In genomic region chr19:10605293-10605900, GRCm38 (mm10) we compare ENCODE assay signal across 8 mouse cellular contexts. TPM values are rescaled to one million over a fixed set of nuclear protein-coding genes. Genes with fewer than 3 reads are reported as not detected.
DNase-seq lines count a peak whose midpoint lies in the region; ATAC-seq and TF ChIP-seq lines count a peak whose summit lies in the region.

TSS of gene Ddb1 (plus strand) at chr19:10605327.
TSS of gene Tkfc (minus strand) at chr19:10605654.

- peak; percentile 78 for TF ChIP-seq POLR2A in liver, adult 2 months (IDR thresholded peaks at IDR 0.05; ENCODE audit: extremely low read depth, insufficient read depth, low read length)
- peak; percentile 96 for TF ChIP-seq POLR2A in myocyte (IDR thresholded peaks at IDR 0.05; ENCODE audit: insufficient read length, low read depth)

- peak within 1 kb of the TSS; percentile 84 for H3K4me2 ChIP-seq in heart, embryonic 11.5 days
- H3K4me2 ChIP-seq in kidney, embryonic 16.5 days (replicated peaks; ENCODE audit: low read depth, low read length) = peak within 1 kb of the TSS; percentile 75
- peak within 1 kb of the TSS; percentile 92 for H3K4me2 ChIP-seq in myocyte (ENCODE audit: low read depth)

- H3K9ac ChIP-seq in heart, embryonic 11.5 days (ENCODE audit: low read depth, low read length) = peak within 1 kb of the TSS; percentile 99
- H3K9ac ChIP-seq in kidney, embryonic 16.5 days (replicated peaks; ENCODE audit: low read length) = peak within 1 kb of the TSS; percentile 97
- peak within 1 kb of the TSS; percentile 94 for H3K9ac ChIP-seq in liver, adult 2 months (ENCODE audit: low read depth, low read length)

- H3K4me3 ChIP-seq in heart, embryonic 11.5 days (ENCODE audit: low read depth, low read length) = peak within 1 kb of the TSS; percentile 98
- H3K4me3 ChIP-seq in kidney, embryonic 16.5 days (ENCODE audit: low read length) = peak within 1 kb of the TSS; percentile 99
- H3K4me3 ChIP-seq in liver, adult 2 months (ENCODE audit: insufficient read depth, low read depth, low read length) = peak within 1 kb of the TSS; percentile 89
- peak within 1 kb of the TSS; percentile 87 for H3K4me3 ChIP-seq in myocyte

- no peaks in the 10 kb centered on the region for H3K9me3 ChIP-seq in heart, embryonic 11.5 days (replicated peaks; ENCODE audit: control insufficient read depth, low read length)
- H3K9me3 ChIP-seq in kidney, embryonic 16.5 days (ENCODE audit: low read length) = no peaks in the 10 kb centered on the region

- H3K79me2 ChIP-seq in liver, adult 2 months (ENCODE audit: control insufficient read depth, insufficient read depth, low read length) = peaks cover 29% of the 10 kb centered on the region; the same call in 1 of the 2 replicates
- H3K79me2 ChIP-seq in myocyte (ENCODE audit: control insufficient read depth, insufficient read depth) = peaks cover 50% of the 10 kb centered on the region

- under 1% methylated on average over 46 of the region's 49 CpGs for WGBS in heart, embryonic 11.5 days (ENCODE audit: insufficient replicate concordance)
- WGBS in kidney, embryonic 16.5 days = under 1% methylated on average over 49 of the region's 49 CpGs
- under 1% methylated on average over 49 of the region's 49 CpGs for WGBS in liver, adult 2 months

- ATAC-seq in erythroblast, adult 5-6 weeks (replicated peaks; ENCODE audit: low FRiP score, poor library complexity, severe bottlenecking) = peak; percentile 93
- ATAC-seq in heart, embryonic 11.5 days (replicated peaks; ENCODE audit: insufficient number of reproducible peaks, low FRiP score, low TSS enrichment) = peak; percentile 96
- peak; percentile 96 for ATAC-seq in kidney, embryonic 16.5 days (ENCODE audit: low FRiP score, low TSS enrichment)

- no peaks in the 10 kb centered on the region for H3K27me3 ChIP-seq in heart, embryonic 11.5 days (ENCODE audit: control insufficient read depth, insufficient read depth, low read length)
- H3K27me3 ChIP-seq in kidney, embryonic 16.5 days (ENCODE audit: insufficient read depth, low read length) = no peaks in the 10 kb centered on the region
- H3K27me3 ChIP-seq in liver, adult 2 months (ENCODE audit: control insufficient read depth, insufficient read depth, low read length) = no peaks in the 10 kb centered on the region
- no peaks in the 10 kb centered on the region for H3K27me3 ChIP-seq in myocyte (ENCODE audit: control insufficient read depth, insufficient read depth, insufficient read length)
- H3K27me3 ChIP-seq in splenic B cell, adult 2 months (ENCODE audit: control insufficient read depth, insufficient read depth, low read length, poor library complexity, severe bottlenecking) = no peaks in the 10 kb centered on the region

- peak; percentile 62 for TF ChIP-seq CTCF in liver, adult 2 months (IDR thresholded peaks at IDR 0.05; ENCODE audit: low read depth, low read length)

- H3K4me1 ChIP-seq in heart, embryonic 11.5 days (ENCODE audit: control insufficient read depth, insufficient read depth, low read length) = peaks cover 15% of the 10 kb centered on the region
- peaks cover 27% of the 10 kb centered on the region for H3K4me1 ChIP-seq in kidney, embryonic 16.5 days (ENCODE audit: insufficient read depth, low read length)
- H3K4me1 ChIP-seq in liver, adult 2 months (ENCODE audit: control insufficient read depth, insufficient read depth, low read length) = peaks cover 15% of the 10 kb centered on the region

- peak within 1 kb of the TSS; percentile 80 for H3K27ac ChIP-seq in heart, embryonic 11.5 days (ENCODE audit: low read depth, low read length)
- peak within 1 kb of the TSS; percentile 96 for H3K27ac ChIP-seq in kidney, embryonic 16.5 days (ENCODE audit: low read length)
- peak within 1 kb of the TSS; percentile 88 for H3K27ac ChIP-seq in liver, adult 2 months (replicated peaks; ENCODE audit: insufficient read depth, low read depth, low read length)

- peak; percentile 99 for DNase-seq in B cell, adult 2 months
- peak; percentile 99 for DNase-seq in brain, adult 2 months (ENCODE audit: low read depth, low spot score)
- peak; percentile 91 for DNase-seq in liver, adult 2 months (ENCODE audit: extremely low read depth, low read depth, low spot score)
- DNase-seq in splenic B cell, adult 2 months (ENCODE audit: low read depth, low spot score) = peak; percentile 98

- H3ac ChIP-seq in myocyte (ENCODE audit: control insufficient read depth, insufficient read length) = peak within 1 kb of the TSS; percentile 71

- H3K36me3 ChIP-seq in heart, embryonic 11.5 days (ENCODE audit: control insufficient read depth, insufficient read depth, low read length) = peaks cover 20% of the 10 kb centered on the region
- H3K36me3 ChIP-seq in kidney, embryonic 16.5 days (ENCODE audit: insufficient read depth, low read length) = peaks cover 24% of the 10 kb centered on the region
- H3K36me3 ChIP-seq in liver, adult 2 months (ENCODE audit: control insufficient read depth, insufficient read depth, low read length) = peaks cover 31% of the 10 kb centered on the region
- peaks cover 17% of the 10 kb centered on the region for H3K36me3 ChIP-seq in myocyte (ENCODE audit: control insufficient read depth, insufficient read depth)
- peaks cover 15% of the 10 kb centered on the region for H3K36me3 ChIP-seq in splenic B cell, adult 2 months (ENCODE audit: control insufficient read depth, insufficient read depth, low read length, poor library complexity, severe bottlenecking)

TF ChIP-seq in myocyte, 11 proteins besides CTCF, POLR2A, EP300 and RAD21:
- TF ChIP-seq REST (IDR thresholded peaks at IDR 0.05; ENCODE audit: insufficient read depth, insufficient read length) (no peak), MAX (IDR thresholded peaks at IDR 0.05; ENCODE audit: low read depth) (no peak), MYOG (IDR thresholded peaks at IDR 0.05; ENCODE audit: control insufficient read depth in 1 of 3, insufficient read depth in 1 of 3, insufficient read length in 2 of 3, low read depth in 2 of 3) (peak in 2 of 3 experiments; percentile 55 to 79), MYOD1 (IDR thresholded peaks at IDR 0.05; ENCODE audit: control insufficient read depth in 1 of 3, insufficient read length in 2 of 3, low read depth in 2 of 3) (peak in 2 of 3 experiments; percentile 50 to 65), SRF (IDR thresholded peaks at IDR 0.05; ENCODE audit: control insufficient read depth, insufficient read length, low read depth) (peak; percentile 72), CEBPB (IDR thresholded peaks at IDR 0.05; ENCODE audit: insufficient read depth, poor library complexity, severe bottlenecking) (no peak), USF1 (IDR thresholded peaks at IDR 0.05; ENCODE audit: low read depth) (peak; percentile 37), E2F4 (IDR thresholded peaks at IDR 0.05; ENCODE audit: insufficient read depth) (no peak), POLR2AphosphoS2 (IDR thresholded peaks at IDR 0.05; ENCODE audit: insufficient read length, low read depth) (peak; percentile 98), TCF12 (IDR thresholded peaks at IDR 0.05; ENCODE audit: insufficient read depth, poor library complexity, severe bottlenecking) (no peak), TCF3 (IDR thresholded peaks at IDR 0.05; ENCODE audit: insufficient read length, low read depth) (no peak)

RNA-seq across cellular contexts. Expression of gene Ddb1, which starts in this region (rescaled TPM):
- 49.6 and 78.4 TPM in 2 replicates for total RNA-seq in erythroblast, adult 5-6 weeks (2015; ENCODE audit: low replicate concordance)
- total RNA-seq in erythroblast, adult 5-6 weeks (2017; ENCODE audit: low replicate concordance) = 197 and 283 TPM in 2 replicates
- 265 and 328 TPM in 2 replicates for polyA plus RNA-seq in heart, embryonic 11.5 days (2014; fragmentation: Nextera tagmentation; extraction: Ambion mirVana)
- polyA plus RNA-seq in kidney, embryonic 16.5 days (2015; fragmentation: Nextera tagmentation; extraction: Ambion mirVana) = 425 and 430 TPM in 2 replicates
- 128 and 138 TPM in 2 replicates for total RNA-seq in liver, adult 2 months (2014; rRNA removed)
- polyA plus RNA-seq in liver, adult 2 months (2012; rRNA removed) = 51.9 and 63.5 TPM in 2 replicates
- polyA plus RNA-seq in myocyte (2012; fragmentation: generic; extraction: Trizol) = 571 TPM

RNA-seq across cellular contexts. Expression of gene Tkfc, which starts in this region (rescaled TPM):
- total RNA-seq in erythroblast, adult 5-6 weeks (2015; ENCODE audit: low replicate concordance) = 1.5 and 2.1 TPM in 2 replicates
- total RNA-seq in erythroblast, adult 5-6 weeks (2017; ENCODE audit: low replicate concordance) = 1.1 TPM in 2 replicates
- polyA plus RNA-seq in heart, embryonic 11.5 days (2014; fragmentation: Nextera tagmentation; extraction: Ambion mirVana) = 13.6 and 14.3 TPM in 2 replicates
- polyA plus RNA-seq in kidney, embryonic 16.5 days (2015; fragmentation: Nextera tagmentation; extraction: Ambion mirVana) = 54.9 and 56.2 TPM in 2 replicates
- total RNA-seq in liver, adult 2 months (2014; rRNA removed) = 72.6 and 87.6 TPM in 2 replicates
- 294 and 417 TPM in 2 replicates for polyA plus RNA-seq in liver, adult 2 months (2012; rRNA removed)
- polyA plus RNA-seq in myocyte (2012; fragmentation: generic; extraction: Trizol) = 16.7 TPM

Comparison
In these comparisons a context has a peak if more than half of its experiments do, and no peak if none do; other contexts are left out.
1. Peak in every context shown above with its lines: DNase-seq, ATAC-seq, H3K4me3 ChIP-seq and H3K27ac ChIP-seq.
2. RNA of gene Tkfc (total RNA-seq): 72.6 to 87.6 TPM in liver, adult 2 months; 1.1 to 2.1 TPM in erythroblast, adult 5-6 weeks; every median in the first group is over 10 times any median in the second.